Mouse (Mus musculus) adrenal gland, adult 8-10 months (tissue): ENCODE measurements around the gene 1700017B05Rik. TPM values are rescaled to one million over a fixed set of nuclear protein-coding genes. Genes with fewer than 3 reads are reported as not detected.
A peak's percentile ranks its signal among the peaks of the same experiment; 100 is the strongest.

Experiments used
- DNase-seq: peaks from one replicate; pipeline ENCODE4 v3.0.0; 2022
- total RNA-seq, 4 experiments: library from RNA; stranded (reverse); gene quantifications; 2 replicates each; pipeline ENCODE4 v1.2.4; 2022

1700017B05Rik gene
- total RNA-seq, 4 experiments from 2014 or later = 41.3 to 76.8 (median 50.9) TPM

GRCm38 (mm10) chr9:57271837-57272562, 9.6 kb upstream of the 1700017B05Rik start:
- no peak for DNase-seq

GRCm38 (mm10) chr9:57271081-57271480, 8.7 kb upstream of the 1700017B05Rik start:
- no peak for DNase-seq

GRCm38 (mm10) chr9:57270399-57270798, 8.0 kb upstream of the 1700017B05Rik start:
- no peak for DNase-seq

GRCm38 (mm10) chr9:57269384-57269783, 7.0 kb upstream of the 1700017B05Rik start:
- no peak for DNase-seq

GRCm38 (mm10) chr9:57268575-57268974, 6.2 kb upstream of the 1700017B05Rik start:
- no peak for DNase-seq

- no peak for DNase-seq
These were observed 5.7 kb upstream of the 1700017B05Rik start for GRCm38 (mm10) chr9:57268078-57268477.

- no peak for DNase-seq
These were observed 5.0 kb upstream of the 1700017B05Rik start for GRCm38 (mm10) chr9:57267421-57267820.

GRCm38 (mm10) chr9:57265125-57265524, 2.7 kb upstream of the 1700017B05Rik start:
- DNase-seq = no peak

GRCm38 (mm10) chr9:57262795-57263684, 628 bp upstream of the 1700017B05Rik start:
- no peak for DNase-seq

GRCm38 (mm10) chr9:57261516-57261912, 898 bp downstream of the 1700017B05Rik start:
- DNase-seq = peak; percentile 52

GRCm38 (mm10) chr9:57260940-57261339, 1.5 kb downstream of the 1700017B05Rik start:
- no peak for DNase-seq

- peak; percentile 90 for DNase-seq
These were observed 2.7 kb downstream of the 1700017B05Rik start for GRCm38 (mm10) chr9:57259736-57260135.

GRCm38 (mm10) chr9:57257627-57258026, 4.8 kb downstream of the 1700017B05Rik start:
- DNase-seq = no peak

GRCm38 (mm10) chr9:57256861-57257260, 5.6 kb downstream of the 1700017B05Rik start:
- DNase-seq = no peak

- no peak for DNase-seq
These were observed 6.1 kb downstream of the 1700017B05Rik start for GRCm38 (mm10) chr9:57256309-57256708.

- no peak for DNase-seq
These were observed 7.5 kb downstream of the 1700017B05Rik start for GRCm38 (mm10) chr9:57254823-57255495.

GRCm38 (mm10) chr9:57254061-57254460, 8.4 kb downstream of the 1700017B05Rik start:
- DNase-seq = no peak

- no peak for DNase-seq
These were observed 11.3 kb downstream of the 1700017B05Rik start for GRCm38 (mm10) chr9:57251139-57251538.

- DNase-seq = no peak
These were observed 12.4 kb downstream of the 1700017B05Rik start for GRCm38 (mm10) chr9:57250026-57250425.

GRCm38 (mm10) chr9:57248030-57248942, 14.1 kb downstream of the 1700017B05Rik start:
- DNase-seq = peak; percentile 1

GRCm38 (mm10) chr9:57247201-57247671, 15.2 kb downstream of the 1700017B05Rik start:
- DNase-seq = no peak

GRCm38 (mm10) chr9:57246482-57246881, 15.9 kb downstream of the 1700017B05Rik start:
- no peak for DNase-seq
